Mouse (Mus musculus) thymus, adult 2 months (tissue): ENCODE measurements around the gene Rdh7. TPM values are rescaled to one million over a fixed set of nuclear protein-coding genes. Genes with fewer than 3 reads are reported as not detected.
"Not testable (repeated sequence)": the region's sequence is repeated elsewhere in the genome, so short reads cannot be mapped to it uniquely, and the experiment has no call there.

Experiments used
- DNase-seq: peaks from one replicate; pipeline ENCODE4 v3.0.0; 2021
- H3K27ac ChIP-seq: fragments of 200-500 bp; 2 replicates; pipeline ENCODE4 v1.5.1; 2012; ENCODE audit warnings: low read length, control low read depth; ENCODE audit not compliant: control insufficient read depth, insufficient read depth
- H3K27me3 ChIP-seq: fragments of 200-500 bp; 2 replicates; pipeline ENCODE4 v1.6.1; 2012; ENCODE audit warnings: mild to moderate bottlenecking, low read length, moderate library complexity, mixed read lengths; ENCODE audit not compliant: control insufficient read depth, insufficient read depth
- H3K36me3 ChIP-seq: fragments of 200-500 bp; 2 replicates; pipeline ENCODE4 v1.6.1; 2012; ENCODE audit warnings: mild to moderate bottlenecking, low read length, moderate library complexity; ENCODE audit not compliant: control insufficient read depth, insufficient read depth
- H3K4me1 ChIP-seq: fragments of 200-500 bp; replicated peaks from 2 replicates; pipeline ENCODE4 v1.6.1; 2012; ENCODE audit warnings: low read length; ENCODE audit not compliant: control insufficient read depth, insufficient read depth
- H3K4me3 ChIP-seq: fragments of 200-500 bp; 2 replicates; pipeline ENCODE4 v1.5.1; 2012; ENCODE audit warnings: mild to moderate bottlenecking, low read length, control low read depth, moderate library complexity; ENCODE audit not compliant: control insufficient read depth, insufficient read depth
- CTCF ChIP-seq: fragments of 200-500 bp; IDR thresholded peaks from 2 replicates; pipeline ENCODE4 v1.5.1; 2012; ENCODE audit warnings: mild to moderate bottlenecking, control low read depth, low read length, moderate library complexity, borderline replicate concordance; ENCODE audit not compliant: control insufficient read depth, poor library complexity, insufficient read depth; ENCODE audit errors: extremely low read depth
- POLR2A ChIP-seq: fragments of 200-500 bp; IDR thresholded peaks from 2 replicates; pipeline ENCODE4 v1.6.1; 2012; ENCODE audit warnings: mild to moderate bottlenecking, low read length, control low read depth, moderate library complexity; ENCODE audit not compliant: control insufficient read depth, poor library complexity, insufficient read depth; ENCODE audit errors: extremely low read depth
- WGBS: fragments of 180-500 bp; shearing (Covaris S2); methylation state at CpG from one replicate; pipeline ENCODE4 v1.1.7; 2018; 5-methylcytosine and 5-hydroxymethylcytosine counted together
- polyA plus RNA-seq: library from polyadenylated mRNA; depleted of rRNA; stranded (reverse); fragments of >200 nt; gene quantifications from 2 replicates; pipeline ENCODE4 v1.2.3, GENCODE M21; 2012

The Rdh7 gene
- polyA plus RNA-seq, 1 experiment, result 0.11 TPM

- Histone ChIP-seq H3K27me3 (no peaks in the 10 kb centered on the region), H3K36me3 (no peaks in the 10 kb centered on the region), H3K4me1 (peaks cover 4% of the 10 kb centered on the region; the same call in 1 of the 2 replicates), H3K27ac (no peak overlapping the region), H3K4me3 (no peak overlapping the region)
- no peak for DNase-seq
- WGBS, result 89% methylated on average over 3 of the region's 3 CpGs
- TF ChIP-seq POLR2A (no peak), CTCF (no peak)
Measured at GRCm38 (mm10) chr10:127897506-127897905, 8.9 kb upstream of the Rdh7 start.

- WGBS, result 65% methylated on average over 5 of the region's 5 CpGs
- no peak overlapping the region for H3K27ac ChIP-seq
- TF ChIP-seq CTCF, result no peak
- no peak for TF ChIP-seq POLR2A
Measured at GRCm38 (mm10) chr10:127896705-127897104, 8.1 kb upstream of the Rdh7 start.

GRCm38 (mm10) chr10:127893163-127894022 lies 4.8 kb upstream of the Rdh7 start:
- not testable (repeated sequence) for H3K27me3 ChIP-seq, H3K36me3 ChIP-seq, H3K27ac ChIP-seq, H3K4me1 ChIP-seq, H3K4me3 ChIP-seq
- 55% methylated on average over 5 of the region's 5 CpGs for WGBS
- peak; percentile 21 for DNase-seq

More at GRCm38 (mm10) chr10:127896705-127897104, 8.1 kb upstream of the Rdh7 start:
- Histone ChIP-seq H3K4me3 (no peak overlapping the region), H3K27me3 (no peaks in the 10 kb centered on the region), H3K4me1 (peaks cover 4% of the 10 kb centered on the region; the same call in 1 of the 2 replicates), H3K36me3 (no peaks in the 10 kb centered on the region)
- no peak for DNase-seq

GRCm38 (mm10) chr10:127891481-127891880 lies 2.9 kb upstream of the Rdh7 start:
- no peak overlapping the region for H3K4me3 ChIP-seq
- no peak for DNase-seq
- 88% methylated on average over 1 of the region's 1 CpGs for WGBS
- TF ChIP-seq CTCF (no peak), POLR2A (no peak)
- H3K36me3 ChIP-seq, result no peaks in the 10 kb centered on the region
- no peak overlapping the region for H3K27ac ChIP-seq
- no peaks in the 10 kb centered on the region for H3K27me3 ChIP-seq
- peaks cover 4% of the 10 kb centered on the region; the same call in 1 of the 2 replicates for H3K4me1 ChIP-seq

- no peaks in the 10 kb centered on the region for H3K27me3 ChIP-seq
- TF ChIP-seq POLR2A (no peak), CTCF (no peak)
- no peak overlapping the region for H3K4me3 ChIP-seq
- H3K4me1 ChIP-seq, result no peaks in the 10 kb centered on the region
- DNase-seq, result no peak
- WGBS, result 85% methylated on average over 4 of the region's 4 CpGs
- no peaks in the 10 kb centered on the region for H3K36me3 ChIP-seq
- no peak overlapping the region for H3K27ac ChIP-seq
Measured at GRCm38 (mm10) chr10:127886971-127887370, 1.6 kb downstream of the Rdh7 start.

- no peak for DNase-seq
- TF ChIP-seq POLR2A (no peak), CTCF (no peak)
- Histone ChIP-seq H3K4me1 (no peaks in the 10 kb centered on the region), H3K27ac (no peak overlapping the region), H3K4me3 (no peak overlapping the region), H3K27me3 (no peaks in the 10 kb centered on the region), H3K36me3 (no peaks in the 10 kb centered on the region)
- WGBS, result 76% methylated on average over 1 of the region's 1 CpGs
Measured at GRCm38 (mm10) chr10:127886551-127886950, 2.1 kb downstream of the Rdh7 start.
